Mouse (Mus musculus) hindbrain, embryonic 14.5 days (tissue): Measurements from ENCODE around the gene Acss1. TPM values are rescaled to one million over a fixed set of nuclear protein-coding genes. Genes with fewer than 3 reads are reported as not detected.

Experiments used
- ATAC-seq: fragments of 200-750 bp; cut with Nextera tagmentation; 2 replicates; pipeline ENCODE4 v1.8.0; 2017; ENCODE audit warnings: moderate number of reproducible peaks, mild to moderate bottlenecking, moderate TSS enrichment, moderate library complexity; ENCODE audit not compliant: low FRiP score
- DNase-seq: peaks from one replicate; pipeline ENCODE4 v3.0.0-alpha.2; 2015; ENCODE audit warnings: low spot score
- H3K27ac ChIP-seq: fragments of 300-500 bp; sonication (generic); 2 replicates; pipeline ENCODE4 v1.5.1; 2014; ENCODE audit warnings: mild to moderate bottlenecking, moderate library complexity
- H3K27me3 ChIP-seq: fragments of 300-500 bp; sonication (generic); 2 replicates; pipeline ENCODE4 v1.6.1; 2014; ENCODE audit warnings: mild to moderate bottlenecking, low read length, mixed read lengths; ENCODE audit not compliant: control insufficient read depth, insufficient read depth
- H3K36me3 ChIP-seq: fragments of 300-500 bp; sonication (generic); replicated peaks from 2 replicates; pipeline ENCODE4 v1.6.1; 2014; ENCODE audit not compliant: control insufficient read depth, insufficient read depth
- H3K4me1 ChIP-seq: fragments of 300-500 bp; sonication (generic); replicated peaks from 2 replicates; pipeline ENCODE4 v1.6.1; 2014; ENCODE audit warnings: antibody characterized with exemption, low read length, mixed read lengths; ENCODE audit not compliant: control insufficient read depth, insufficient read depth
- H3K4me2 ChIP-seq: fragments of 300-500 bp; sonication (generic); replicated peaks from 2 replicates; pipeline ENCODE4 v1.6.1; 2014; ENCODE audit warnings: mild to moderate bottlenecking, moderate library complexity
- H3K4me3 ChIP-seq: fragments of 300-500 bp; sonication (generic); replicated peaks from 2 replicates; pipeline ENCODE4 v1.5.1; 2014; ENCODE audit warnings: mild to moderate bottlenecking, low read length
- H3K9ac ChIP-seq: fragments of 300-500 bp; sonication (generic); 2 replicates; pipeline ENCODE4 v1.6.1; 2014
- H3K9me3 ChIP-seq: fragments of 300-500 bp; sonication (generic); 2 replicates; pipeline ENCODE4 v1.6.1; 2016; ENCODE audit warnings: low read length; ENCODE audit not compliant: control insufficient read depth
- WGBS: fragments of 180-500 bp; shearing (Covaris S2); extraction: QIAGEN DNeasy Blood & Tissue Kit; methylation state at CpG from one replicate; pipeline ENCODE4 v1.1.7; 2014; 5-methylcytosine and 5-hydroxymethylcytosine counted together
- polyA plus RNA-seq: library from polyadenylated mRNA; unstranded; fragments of >200 nt; fragmentation: Nextera tagmentation; extraction: Ambion mirVana; gene quantifications from 2 replicates; pipeline ENCODE4 v1.2.1, GENCODE M21; 2014

Acss1 gene
- polyA plus RNA-seq, 1 experiment from 2014 or later = 14.8 TPM

DNA sequence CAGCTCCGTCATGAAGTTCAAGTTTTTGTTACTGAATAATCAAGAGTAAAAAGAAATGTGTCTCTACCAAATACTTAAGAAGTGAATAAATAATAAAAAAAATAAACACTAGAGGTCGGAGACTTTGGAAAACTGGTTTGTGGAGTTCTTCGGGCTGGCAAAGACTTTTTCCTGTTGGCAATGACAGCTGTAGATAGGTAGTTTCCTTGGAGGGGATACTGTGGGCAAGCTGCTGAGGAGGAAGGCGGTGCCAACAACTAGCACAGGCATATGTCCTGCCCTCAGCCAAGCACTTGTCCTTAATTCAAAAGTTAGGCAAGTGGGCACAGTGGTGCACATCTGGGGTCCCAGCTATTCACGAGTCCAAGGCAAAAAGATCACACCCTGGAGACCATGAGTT, 656 bp upstream of the Acss1 start:
- ATAC-seq (no peak), DNase-seq (no peak)
- Histone ChIP-seq H3K27ac (no peak overlapping the region), H3K9me3 (no peaks in the 10 kb centered on the region), H3K9ac (no peak overlapping the region), H3K4me1 (peaks cover 11% of the 10 kb centered on the region; the same call in 1 of the 2 replicates), H3K36me3 (no peaks in the 10 kb centered on the region), H3K27me3 (0 out of 2 replicates have a peak, but pooled peaks cover 14% of the 10 kb centered on the region), H3K4me2 (peak overlapping the region; percentile 91; the same call in 1 of the 2 replicates), H3K4me3 (0 out of 2 replicates have a peak overlapping the region, but pooled peaks have one; percentile 68)
- WGBS = 87% methylated on average over 5 of the region's 5 CpGs

DNA sequence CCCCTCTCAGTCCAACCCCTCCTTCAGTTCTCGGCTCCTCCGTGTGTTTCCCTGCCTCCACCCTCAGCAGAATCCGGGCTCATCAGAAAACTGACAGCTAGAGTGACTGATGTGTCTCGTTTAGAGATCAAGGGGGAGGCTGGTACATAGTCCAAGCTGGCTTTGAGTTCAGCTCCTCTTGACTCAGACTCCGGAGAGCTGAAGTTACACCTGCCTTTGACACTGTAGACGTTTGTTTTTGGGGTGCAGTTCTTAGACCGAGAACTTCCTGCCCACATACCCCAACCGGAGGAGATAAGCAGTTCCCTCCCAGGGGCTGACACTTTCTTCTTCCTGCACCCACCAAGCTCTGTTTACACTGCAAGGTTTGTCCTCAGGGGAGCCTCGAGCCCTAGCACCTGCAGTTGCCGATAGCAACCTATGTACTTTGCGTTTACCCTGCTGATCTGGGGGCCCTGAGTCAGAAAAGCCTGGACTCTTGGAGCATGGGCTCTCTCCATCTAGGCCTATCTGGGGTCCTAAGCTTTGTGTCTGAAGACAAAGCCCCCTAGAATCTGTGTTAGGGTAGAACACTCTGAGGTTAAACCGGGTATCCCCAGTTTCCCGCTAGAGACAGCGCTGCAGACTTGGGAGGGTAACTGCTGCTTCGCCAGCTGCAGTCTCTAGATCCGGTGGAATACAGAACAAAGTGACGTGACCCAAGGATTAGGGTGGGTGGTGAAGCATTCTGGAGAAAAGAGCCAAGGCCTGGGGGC, 1.1 kb downstream of the Acss1 start:
- Histone ChIP-seq H3K9me3 (no peaks in the 10 kb centered on the region), H3K27me3 (0 out of 2 replicates have a peak, but pooled peaks cover 14% of the 10 kb centered on the region), H3K36me3 (no peaks in the 10 kb centered on the region), H3K9ac (peak overlapping the region; percentile 70), H3K4me2 (peak overlapping the region; percentile 91), H3K4me3 (peak overlapping the region; percentile 68), H3K27ac (peak overlapping the region; percentile 61), H3K4me1 (peaks cover 11% of the 10 kb centered on the region; the same call in 1 of the 2 replicates)
- WGBS = 3% methylated on average over 17 of the region's 17 CpGs
- ATAC-seq (peak; percentile 31), DNase-seq (no peak)

DNA sequence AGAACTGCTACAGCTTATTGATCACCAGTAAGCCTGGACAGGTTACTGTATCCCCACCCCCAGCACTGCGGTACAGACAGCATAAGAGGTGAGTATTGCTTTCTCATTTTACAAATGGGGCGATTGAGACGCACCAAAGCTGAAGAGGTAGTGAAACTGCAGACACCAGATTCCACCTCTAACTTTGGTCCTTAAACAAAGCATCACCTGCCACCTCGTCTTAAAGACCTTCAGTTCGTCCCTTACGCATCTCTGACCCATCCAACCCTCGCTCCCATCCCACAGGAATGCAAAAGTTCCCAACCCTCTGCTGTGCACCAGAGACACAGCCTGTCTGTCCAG, 1.6 kb downstream of the Acss1 start:
- Histone ChIP-seq H3K4me1 (peaks cover 11% of the 10 kb centered on the region; the same call in 1 of the 2 replicates), H3K27ac (peak overlapping the region; percentile 61; the same call in 1 of the 2 replicates), H3K9ac (peak overlapping the region; percentile 70), H3K36me3 (no peaks in the 10 kb centered on the region), H3K4me3 (peak overlapping the region; percentile 68), H3K9me3 (no peaks in the 10 kb centered on the region), H3K27me3 (0 out of 2 replicates have a peak, but pooled peaks cover 14% of the 10 kb centered on the region), H3K4me2 (peak overlapping the region; percentile 91)
- ATAC-seq (no peak), DNase-seq (no peak)
- WGBS = 39% methylated on average over 7 of the region's 7 CpGs

DNA sequence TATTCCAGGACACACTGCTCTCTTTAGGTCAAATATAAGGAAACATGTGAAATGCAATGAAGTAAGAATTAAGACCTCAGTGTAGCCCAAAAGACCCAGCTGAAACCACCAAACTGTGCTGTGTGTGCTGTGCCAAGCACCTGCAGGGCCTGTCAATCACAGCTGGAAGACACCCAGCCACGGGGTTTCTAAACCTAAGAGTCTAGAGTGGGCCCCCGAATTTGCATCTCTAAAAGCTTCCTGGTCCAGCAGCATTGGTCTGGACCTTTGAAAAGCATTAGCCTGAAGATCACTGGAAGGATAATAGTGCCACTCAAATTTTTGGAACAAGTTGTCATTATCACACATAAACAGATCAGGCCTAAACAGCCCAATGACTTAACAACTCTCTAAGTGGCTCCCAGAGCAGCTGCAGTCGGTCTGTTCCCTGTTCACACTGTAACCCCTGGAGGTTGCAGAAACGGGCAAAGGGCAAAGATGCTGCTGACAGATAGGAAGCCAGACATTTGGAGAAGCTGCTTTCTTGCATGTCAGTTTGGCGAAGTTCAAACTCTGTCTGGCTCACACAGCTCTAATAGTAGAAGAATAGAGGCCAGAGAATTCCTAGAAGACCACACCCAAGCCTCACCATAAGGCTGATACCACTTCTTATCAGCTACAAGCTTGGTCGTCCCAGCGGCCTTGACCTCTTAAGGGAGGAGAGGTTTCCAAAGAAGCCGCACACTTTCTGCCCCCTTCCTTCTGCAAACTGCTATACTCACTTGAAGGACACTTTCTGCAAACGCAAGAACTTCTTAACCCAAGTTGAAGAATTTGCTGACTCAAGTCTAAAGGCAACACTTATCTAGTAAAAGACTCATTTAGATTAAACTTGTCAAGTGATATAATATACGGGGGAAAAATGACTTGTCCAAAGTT, 2.5 kb downstream of the Acss1 start:
- peak overlapping the region; percentile 38 for H3K4me2 ChIP-seq
- H3K9me3 ChIP-seq = no peaks in the 10 kb centered on the region
- WGBS = 48% methylated on average over 10 of the region's 10 CpGs
- H3K27ac ChIP-seq = no peak overlapping the region
- no peaks in the 10 kb centered on the region for H3K36me3 ChIP-seq
- ATAC-seq = no peak
- 0 out of 2 replicates have a peak, but pooled peaks cover 14% of the 10 kb centered on the region for H3K27me3 ChIP-seq
- no peak overlapping the region for H3K9ac ChIP-seq
- no peak overlapping the region for H3K4me3 ChIP-seq
- DNase-seq = no peak
- H3K4me1 ChIP-seq = peaks cover 11% of the 10 kb centered on the region; the same call in 1 of the 2 replicates

DNA sequence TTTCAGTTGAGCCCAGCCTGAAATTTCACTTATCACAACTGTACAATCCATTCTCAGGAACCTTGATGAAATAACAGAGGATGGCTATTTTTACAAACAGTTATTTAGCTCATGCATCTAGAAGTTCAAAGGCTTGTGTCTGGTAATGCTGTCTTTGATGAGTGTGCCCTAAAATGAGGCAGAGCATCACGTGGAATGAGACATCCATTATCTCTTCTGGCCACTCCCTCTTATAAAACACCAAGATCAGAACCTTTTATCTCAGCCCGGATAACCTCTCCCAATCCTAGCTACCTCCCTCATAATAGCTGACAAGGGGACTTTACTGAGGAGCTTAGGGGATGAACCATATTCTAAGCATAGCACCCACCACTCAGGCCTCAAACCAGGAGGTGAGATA, 3.3 kb downstream of the Acss1 start:
- no peak overlapping the region for H3K27ac ChIP-seq
- H3K9ac ChIP-seq = no peak overlapping the region
- DNase-seq (no peak), ATAC-seq (no peak)
- no peak overlapping the region for H3K4me3 ChIP-seq
- H3K27me3 ChIP-seq = 0 out of 2 replicates have a peak, but pooled peaks cover 14% of the 10 kb centered on the region
- H3K9me3 ChIP-seq = no peaks in the 10 kb centered on the region
- 63% methylated on average over 2 of the region's 2 CpGs for WGBS
- no peaks in the 10 kb centered on the region for H3K36me3 ChIP-seq
- peaks cover 11% of the 10 kb centered on the region; the same call in 1 of the 2 replicates for H3K4me1 ChIP-seq
- peak overlapping the region; percentile 38; the same call in 1 of the 2 replicates for H3K4me2 ChIP-seq

DNA sequence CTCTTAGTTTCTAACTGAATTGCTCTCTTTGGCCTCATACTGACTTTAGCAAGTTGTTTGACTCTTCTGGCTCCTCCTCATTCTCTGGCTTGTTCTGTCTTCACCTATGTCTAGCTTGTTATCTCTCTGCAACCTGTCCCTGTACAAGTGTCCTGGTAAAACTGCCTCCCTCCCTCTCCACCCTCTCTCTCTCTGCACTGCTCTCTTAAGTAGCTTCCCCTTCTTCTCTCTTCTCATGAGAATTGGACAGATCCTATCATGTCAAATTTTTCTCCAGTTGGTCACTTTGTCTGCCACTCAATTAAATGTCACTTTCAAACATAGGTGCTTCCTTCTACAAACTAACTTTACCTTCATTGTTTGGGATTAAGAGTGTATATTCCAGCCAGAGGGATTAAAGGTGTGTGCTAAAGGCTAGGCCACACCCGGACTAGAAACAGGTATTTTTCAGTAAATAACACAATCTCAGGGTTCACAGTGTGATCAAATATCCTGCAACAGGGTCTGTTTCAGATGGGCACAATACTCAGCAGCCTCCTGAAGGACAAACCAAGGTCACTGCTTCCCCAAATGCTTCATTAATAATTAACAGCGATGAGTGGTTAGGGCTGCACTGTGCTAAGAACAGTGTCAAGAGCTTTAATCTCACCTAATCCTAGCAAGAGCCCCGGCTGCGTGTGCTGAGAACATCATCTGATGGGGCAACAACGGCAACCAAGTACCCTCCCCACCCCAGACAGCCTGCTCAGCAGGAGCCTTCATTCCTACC, 4.0 kb downstream of the Acss1 start:
- H3K9me3 ChIP-seq = no peaks in the 10 kb centered on the region
- no peak overlapping the region for H3K27ac ChIP-seq
- WGBS = 83% methylated on average over 5 of the region's 5 CpGs
- H3K36me3 ChIP-seq = no peaks in the 10 kb centered on the region
- no peak overlapping the region for H3K9ac ChIP-seq
- DNase-seq = no peak
- H3K27me3 ChIP-seq = 0 out of 2 replicates have a peak, but pooled peaks cover 9% of the 10 kb centered on the region
- ATAC-seq = no peak
- H3K4me1 ChIP-seq = peaks cover 11% of the 10 kb centered on the region; the same call in 1 of the 2 replicates
- no peak overlapping the region for H3K4me2 ChIP-seq
- no peak overlapping the region for H3K4me3 ChIP-seq

DNA sequence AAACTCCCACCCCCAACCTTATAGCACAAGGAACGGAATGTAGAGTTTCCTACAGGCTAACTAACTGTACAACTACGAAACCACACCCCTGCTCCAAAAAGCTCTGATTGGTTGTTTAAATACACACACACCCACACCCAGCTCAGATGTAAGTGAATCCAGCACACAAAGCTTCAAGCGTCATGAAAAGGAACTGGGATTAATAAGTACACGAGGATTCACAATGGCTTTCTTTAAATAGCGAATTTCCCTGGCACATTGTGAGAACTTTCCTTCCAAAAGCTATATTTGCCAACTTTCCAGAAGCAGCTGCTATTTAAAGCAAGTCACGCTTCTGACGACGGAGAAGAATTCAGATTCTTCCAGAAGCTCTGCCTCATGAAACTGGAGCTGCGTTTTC, 5.0 kb downstream of the Acss1 start:
- WGBS = 63% methylated on average over 9 of the region's 9 CpGs
- Histone ChIP-seq H3K4me3 (no peak overlapping the region), H3K4me2 (no peak overlapping the region), H3K27ac (0 out of 2 replicates have a peak overlapping the region, but pooled peaks have one; percentile 38), H3K9ac (no peak overlapping the region), H3K4me1 (peaks cover 8% of the 10 kb centered on the region; the same call in 1 of the 2 replicates), H3K36me3 (no peaks in the 10 kb centered on the region), H3K27me3 (no peaks in the 10 kb centered on the region), H3K9me3 (no peaks in the 10 kb centered on the region)
- DNase-seq = no peak
- ATAC-seq = no peak

DNA sequence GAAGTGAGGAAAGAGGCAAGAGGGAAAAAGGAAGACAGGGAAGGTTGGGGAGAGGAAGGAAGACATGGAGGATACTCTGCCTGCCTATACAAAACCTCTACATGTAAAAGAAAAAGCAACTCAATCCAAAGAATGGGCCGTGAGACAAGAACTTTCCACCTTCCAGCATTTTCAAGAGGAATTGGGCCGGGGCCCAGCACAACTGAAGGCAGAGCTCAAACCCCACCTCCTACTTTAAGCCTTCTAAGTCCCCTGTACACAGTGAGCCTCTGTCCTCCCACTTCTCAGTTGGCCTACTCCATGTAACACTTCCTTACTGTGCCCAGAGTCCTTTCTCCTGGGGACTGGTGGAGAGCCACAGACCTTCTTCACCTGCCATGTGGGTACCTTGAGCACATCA, 6.3 kb downstream of the Acss1 start:
- Histone ChIP-seq H3K27me3 (no peaks in the 10 kb centered on the region), H3K9ac (no peak overlapping the region), H3K4me2 (no peak overlapping the region), H3K27ac (no peak overlapping the region), H3K4me1 (peaks cover 4% of the 10 kb centered on the region; the same call in 1 of the 2 replicates), H3K36me3 (no peaks in the 10 kb centered on the region), H3K9me3 (no peaks in the 10 kb centered on the region), H3K4me3 (no peak overlapping the region)
- WGBS = 78% methylated on average over 2 of the region's 2 CpGs
- DNase-seq = no peak
- ATAC-seq = no peak
